Mouse (Mus musculus) erythroblast, adult 5-6 weeks (primary cell): ENCODE data around the gene Kntc1. TPM values are rescaled to one million over a fixed set of nuclear protein-coding genes. Genes with fewer than 3 reads are reported as not detected.

Experiments used
- ATAC-seq: replicated peaks from 2 replicates; pipeline ENCODE4 v1.8.0; 2016; ENCODE audit warnings: moderate number of reproducible peaks, mild to moderate bottlenecking, moderate TSS enrichment, inconsistent platforms; ENCODE audit not compliant: poor library complexity, low FRiP score, severe bottlenecking
- total RNA-seq, 2 experiments: library from RNA; stranded (forward) in 1 of 2; stranded (reverse) in 1 of 2; fragments of 150-400 nt in 1 of 2; fragments of 200-764, 138-1000 nt in 1 of 2; gene quantifications; 2 replicates each; pipeline versions ENCODE4 v1.2.3 to v1.2.4; 2015 to 2017; ENCODE audit warnings: low replicate concordance in 2 of 2

The Kntc1 gene
- total RNA-seq, 2 experiments from 2014 or later, result 24.5 to 25.0 TPM

GRCm38 (mm10) chr5:123862374-123863350 lies 113.1 kb downstream of the Kntc1 start:
- ATAC-seq, result no peak

DNA sequence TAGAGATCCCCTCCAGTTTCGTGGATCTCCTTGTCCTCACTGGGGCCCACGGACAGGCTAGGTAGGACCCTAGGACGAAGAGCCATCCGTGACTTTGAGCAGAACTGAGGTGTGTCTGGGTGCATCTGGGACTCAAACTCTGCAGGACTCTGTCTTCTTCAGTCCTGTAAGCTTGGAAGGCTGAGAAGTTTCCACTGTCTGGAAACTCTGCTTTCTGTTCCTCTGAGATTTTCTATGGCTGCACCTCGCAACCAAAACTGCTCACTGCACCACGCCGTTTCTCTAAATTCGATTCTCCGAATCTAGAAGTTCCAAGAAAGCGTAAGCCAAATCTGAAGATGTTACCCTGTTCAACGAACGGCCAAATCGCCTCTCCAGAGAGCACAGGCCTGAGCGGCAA lies 114.4 kb downstream of the Kntc1 start:
- ATAC-seq, result no peak

DNA sequence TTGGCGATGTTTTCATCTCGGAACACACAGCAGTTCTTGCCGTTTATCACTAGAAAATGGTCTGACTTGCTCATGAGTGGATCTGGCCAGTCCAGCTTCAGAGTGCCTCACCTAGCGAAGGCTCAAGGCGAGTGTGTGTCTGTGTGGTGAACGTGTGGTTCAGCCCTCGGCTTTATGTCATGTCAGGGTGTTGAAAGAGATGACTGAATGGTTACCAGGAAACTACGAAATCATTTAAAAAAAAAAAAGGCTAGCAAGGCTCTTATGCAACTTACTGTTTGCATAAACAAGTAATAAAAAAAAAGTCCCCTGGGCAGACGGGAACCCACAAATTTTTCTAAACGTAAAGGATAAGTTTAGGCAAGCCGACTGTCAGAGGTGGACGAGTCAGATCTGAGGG lies 115.8 kb downstream of the Kntc1 start, which contains the start of gene Hcar2:
TSS of gene Hcar2 (minus strand) at position 135 of the 400 bp plus-strand sequence.
- no peak for ATAC-seq

DNA sequence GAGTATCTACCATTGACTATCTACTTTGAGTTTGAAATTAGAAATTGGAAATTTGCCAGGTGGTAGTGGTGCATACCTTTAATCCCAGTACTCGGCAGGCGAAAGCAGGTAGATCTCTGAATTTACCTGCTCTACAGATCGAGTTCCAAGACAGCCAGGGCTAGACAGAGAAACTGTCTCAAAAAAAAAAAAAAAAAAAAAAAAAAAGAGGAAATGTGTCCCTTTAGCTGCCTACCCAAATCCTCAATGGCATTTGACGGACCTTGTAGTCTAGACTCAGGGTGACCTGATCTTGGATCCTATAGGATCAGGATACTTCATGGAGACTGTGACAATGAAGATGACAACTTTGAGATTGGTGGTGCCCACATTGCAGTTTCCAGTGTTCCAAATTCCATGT lies 116.9 kb downstream of the Kntc1 start:
- no peak for ATAC-seq

DNA sequence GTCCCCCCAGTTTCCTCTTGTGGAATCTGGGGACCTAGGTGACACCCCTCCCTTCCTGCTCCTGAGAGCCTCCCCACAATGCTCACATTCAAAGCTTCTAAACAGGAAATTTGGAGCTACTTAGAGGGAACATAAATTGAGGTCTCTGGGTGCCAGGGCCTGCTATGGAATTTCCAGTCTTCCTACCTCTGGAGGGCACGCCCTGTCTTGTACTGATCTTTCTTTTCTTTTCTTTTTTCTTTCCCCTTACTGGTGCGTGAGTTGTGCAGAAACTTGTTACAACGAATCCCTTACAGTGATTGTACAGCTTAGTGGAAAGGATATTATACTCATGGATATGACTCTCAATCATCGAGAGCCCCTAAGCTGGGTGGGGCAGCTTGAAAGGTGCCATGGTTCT lies 120.1 kb downstream of the Kntc1 start:
- ATAC-seq, result no peak

Other genes starting within 250 kb of the Kntc1 start
- gene B3gnt4, start 239.3 kb upstream of the Kntc1 start, total RNA-seq (2015; ENCODE audit: low replicate concordance), result not detected in 2 replicates
- gene B3gnt4, start 239.3 kb upstream of the Kntc1 start, total RNA-seq (2017; ENCODE audit: low replicate concordance), result not detected in 2 replicates
- gene Diablo, start 225.5 kb upstream of the Kntc1 start, total RNA-seq (2015; ENCODE audit: low replicate concordance), result 4.2 and 4.4 TPM in 2 replicates
- gene Diablo, start 225.5 kb upstream of the Kntc1 start, total RNA-seq (2017; ENCODE audit: low replicate concordance), result 10.0 and 18.3 TPM in 2 replicates
- not detected in 2 replicates for gene Gm49027, start 224.2 kb upstream of the Kntc1 start, total RNA-seq (2015; ENCODE audit: low replicate concordance)
- not detected in 2 replicates for gene Gm49027, start 224.2 kb upstream of the Kntc1 start, total RNA-seq (2017; ENCODE audit: low replicate concordance)
- gene Vps33a, start 176.7 kb upstream of the Kntc1 start, total RNA-seq (2015; ENCODE audit: low replicate concordance), result 7.7 and 11.5 TPM in 2 replicates
- 6.3 and 9.5 TPM in 2 replicates for gene Vps33a, start 176.7 kb upstream of the Kntc1 start, total RNA-seq (2017; ENCODE audit: low replicate concordance)
- 16.1 and 34.6 TPM in 2 replicates for gene Clip1, start 65.1 kb upstream of the Kntc1 start, total RNA-seq (2015; ENCODE audit: low replicate concordance)
- 13.6 and 36.7 TPM in 2 replicates for gene Clip1, start 65.1 kb upstream of the Kntc1 start, total RNA-seq (2017; ENCODE audit: low replicate concordance)
- gene Zcchc8, start 28.6 kb upstream of the Kntc1 start, total RNA-seq (2015; ENCODE audit: low replicate concordance), result 6.7 and 10.8 TPM in 2 replicates
- 16.1 and 38.2 TPM in 2 replicates for gene Zcchc8, start 28.6 kb upstream of the Kntc1 start, total RNA-seq (2017; ENCODE audit: low replicate concordance)
- 85.5 and 93.4 TPM in 2 replicates for gene Rsrc2, start 302 bp upstream of the Kntc1 start, total RNA-seq (2015; ENCODE audit: low replicate concordance)
- gene Rsrc2, start 302 bp upstream of the Kntc1 start, total RNA-seq (2017; ENCODE audit: low replicate concordance), result 185 and 223 TPM in 2 replicates
- 1.5 and 2.9 TPM in 2 replicates for gene Hcar2, start 115.8 kb downstream of the Kntc1 start, total RNA-seq (2015; ENCODE audit: low replicate concordance)
- 3.3 TPM in 1 of 2 replicates, not detected in the other for gene Hcar2, start 115.8 kb downstream of the Kntc1 start, total RNA-seq (2017; ENCODE audit: low replicate concordance)
- not detected in 2 replicates for gene Hcar1, start 130.3 kb downstream of the Kntc1 start, total RNA-seq (2015; ENCODE audit: low replicate concordance)
- gene Hcar1, start 130.3 kb downstream of the Kntc1 start, total RNA-seq (2017; ENCODE audit: low replicate concordance), result not detected in 2 replicates
- gene Denr, start 157.5 kb downstream of the Kntc1 start, total RNA-seq (2015; ENCODE audit: low replicate concordance), result 7.1 and 10.0 TPM in 2 replicates
- 11.2 and 13.9 TPM in 2 replicates for gene Denr, start 157.5 kb downstream of the Kntc1 start, total RNA-seq (2017; ENCODE audit: low replicate concordance)
- gene Gm43518, start 177.7 kb downstream of the Kntc1 start, total RNA-seq (2015; ENCODE audit: low replicate concordance), result not detected in 2 replicates
- not detected in 2 replicates for gene Gm43518, start 177.7 kb downstream of the Kntc1 start, total RNA-seq (2017; ENCODE audit: low replicate concordance)
- gene Ccdc62, start 181.0 kb downstream of the Kntc1 start, total RNA-seq (2015; ENCODE audit: low replicate concordance), result 0.19 TPM in 1 of 2 replicates, not detected in the other
- gene Ccdc62, start 181.0 kb downstream of the Kntc1 start, total RNA-seq (2017; ENCODE audit: low replicate concordance), result 0.60 and 4.5 TPM in 2 replicates
- gene Hip1r, start 223.9 kb downstream of the Kntc1 start, total RNA-seq (2015; ENCODE audit: low replicate concordance), result 1.9 and 5.2 TPM in 2 replicates
- gene Hip1r, start 223.9 kb downstream of the Kntc1 start, total RNA-seq (2017; ENCODE audit: low replicate concordance), result 4.9 and 10.3 TPM in 2 replicates